Mouse (Mus musculus): ENCODE results near the gene Kif9. TPM values are rescaled to one million over a fixed set of nuclear protein-coding genes. Genes with fewer than 3 reads are reported as not detected.
A peak's percentile ranks its signal among the peaks of the same experiment; 100 is the strongest.

Gene Kif9
- total RNA-seq, 2 experiments from 2014 or later: 0.26 TPM; not detected in 1

DNA sequence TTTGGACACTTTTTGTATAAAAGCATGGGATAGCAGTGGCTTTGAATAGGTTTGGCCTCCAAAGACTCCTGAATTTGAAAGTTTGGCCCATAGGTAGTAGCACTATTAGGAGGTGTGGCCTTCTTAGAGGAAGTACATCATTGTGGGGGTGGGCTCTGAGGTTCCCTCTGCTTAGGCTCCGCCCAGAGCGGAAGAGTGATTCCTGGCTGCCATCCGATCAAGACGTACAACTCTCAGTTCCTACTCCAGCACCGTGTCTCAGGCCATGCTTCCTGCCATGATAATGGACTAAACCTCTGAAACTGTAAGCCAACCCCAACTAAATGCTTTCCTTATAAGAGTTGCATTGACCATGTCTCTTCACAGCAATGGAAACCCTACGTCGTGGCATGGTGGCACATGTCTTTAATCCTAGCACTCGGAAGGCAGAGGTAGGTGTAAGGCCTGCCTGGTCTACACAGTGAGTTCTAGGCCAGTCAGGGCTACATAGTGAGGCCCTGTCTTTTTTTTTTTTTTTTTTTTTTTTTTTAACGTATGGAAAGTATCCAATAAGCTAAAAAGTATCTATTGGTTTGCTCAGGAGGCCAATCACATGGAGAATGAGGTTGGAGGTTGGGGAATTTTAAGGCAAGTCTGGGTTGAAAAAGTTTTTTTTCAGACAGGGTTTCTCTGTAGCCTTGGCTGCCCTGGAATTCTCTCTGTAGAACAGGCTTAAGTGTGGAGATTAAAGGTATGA is 52.4 kb downstream of the Kif9 start:
- no peak for DNase-seq

DNA sequence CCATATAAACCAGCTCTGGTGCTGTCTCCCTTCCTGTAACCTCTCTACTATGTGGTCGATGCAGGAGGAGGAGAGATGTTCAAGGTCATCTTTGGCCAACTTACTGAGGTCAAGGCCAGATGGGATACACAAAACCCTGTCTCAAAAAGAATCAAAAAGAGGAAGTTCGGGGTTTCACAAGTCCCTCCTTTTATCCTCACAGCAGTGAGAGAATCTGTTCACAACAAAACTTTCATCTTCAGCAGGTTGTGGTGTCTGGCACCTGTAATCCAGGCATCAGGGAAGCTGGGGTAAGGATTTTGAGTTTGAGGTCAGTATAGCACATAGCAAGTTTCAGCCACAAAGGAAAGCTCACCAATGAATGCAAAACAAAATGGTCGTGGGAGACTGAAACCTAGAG is 53.9 kb downstream of the Kif9 start:
- no peak for DNase-seq

DNA sequence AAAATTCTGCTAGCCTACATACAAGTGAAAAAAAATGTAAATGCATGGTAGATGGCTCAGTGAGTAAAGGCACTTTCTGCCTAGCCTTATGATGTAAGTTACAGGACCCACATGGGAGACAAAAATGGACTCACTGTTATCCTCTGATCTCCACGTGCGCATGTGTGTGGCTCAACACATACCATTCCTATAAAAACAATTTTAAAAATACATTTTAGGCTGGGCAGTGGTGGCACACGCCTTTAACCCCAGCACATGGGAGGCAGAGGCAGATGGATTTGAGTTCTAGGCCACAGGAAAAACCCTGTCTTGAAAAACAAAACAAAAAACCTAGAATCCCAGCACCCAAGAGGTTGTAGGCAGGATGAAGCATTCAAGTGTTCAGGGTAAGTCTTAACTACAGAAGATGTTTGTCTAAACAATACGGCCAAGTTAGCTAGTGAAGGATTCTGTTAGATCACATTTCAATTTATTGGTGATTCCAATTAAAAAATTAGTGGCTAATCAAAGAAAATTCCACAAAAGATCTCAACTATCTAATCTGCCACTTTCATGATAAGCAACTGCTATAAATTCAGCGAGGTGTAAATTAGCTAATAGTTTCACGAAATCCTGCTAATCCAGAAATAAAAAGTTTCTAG is 54.5 kb downstream of the Kif9 start:
- no peak for DNase-seq

DNA sequence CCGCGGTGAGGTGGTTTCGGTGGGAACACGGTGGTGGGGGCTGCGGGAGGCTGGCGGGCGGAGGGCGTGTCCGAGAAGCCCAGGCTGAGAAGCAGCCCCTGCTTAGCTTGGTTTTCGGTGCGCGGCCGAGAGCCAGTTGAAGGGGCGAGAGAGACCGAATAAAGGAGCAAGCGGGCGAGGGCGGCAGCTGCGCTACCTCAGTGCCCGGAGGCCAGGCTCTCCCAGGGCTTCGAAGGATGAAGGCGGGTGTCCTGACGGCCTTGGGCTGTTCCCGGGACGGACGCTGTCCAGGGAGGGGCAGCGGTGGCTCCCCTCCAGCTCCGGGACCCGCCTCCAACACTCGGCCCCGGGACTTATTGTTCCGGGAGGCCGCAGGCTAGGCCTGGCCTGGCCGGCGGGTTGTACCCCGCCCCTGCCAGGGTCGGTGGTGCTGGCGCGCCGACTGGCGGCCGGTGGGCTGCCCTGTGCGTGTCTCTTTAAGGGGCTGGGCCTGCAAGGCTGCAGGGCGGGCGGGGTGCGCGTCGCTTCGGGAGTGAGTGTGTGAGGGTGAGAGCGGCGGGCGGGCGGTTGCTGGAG is 55.2 kb downstream of the Kif9 start:
- DNase-seq: peak; percentile 97

DNA sequence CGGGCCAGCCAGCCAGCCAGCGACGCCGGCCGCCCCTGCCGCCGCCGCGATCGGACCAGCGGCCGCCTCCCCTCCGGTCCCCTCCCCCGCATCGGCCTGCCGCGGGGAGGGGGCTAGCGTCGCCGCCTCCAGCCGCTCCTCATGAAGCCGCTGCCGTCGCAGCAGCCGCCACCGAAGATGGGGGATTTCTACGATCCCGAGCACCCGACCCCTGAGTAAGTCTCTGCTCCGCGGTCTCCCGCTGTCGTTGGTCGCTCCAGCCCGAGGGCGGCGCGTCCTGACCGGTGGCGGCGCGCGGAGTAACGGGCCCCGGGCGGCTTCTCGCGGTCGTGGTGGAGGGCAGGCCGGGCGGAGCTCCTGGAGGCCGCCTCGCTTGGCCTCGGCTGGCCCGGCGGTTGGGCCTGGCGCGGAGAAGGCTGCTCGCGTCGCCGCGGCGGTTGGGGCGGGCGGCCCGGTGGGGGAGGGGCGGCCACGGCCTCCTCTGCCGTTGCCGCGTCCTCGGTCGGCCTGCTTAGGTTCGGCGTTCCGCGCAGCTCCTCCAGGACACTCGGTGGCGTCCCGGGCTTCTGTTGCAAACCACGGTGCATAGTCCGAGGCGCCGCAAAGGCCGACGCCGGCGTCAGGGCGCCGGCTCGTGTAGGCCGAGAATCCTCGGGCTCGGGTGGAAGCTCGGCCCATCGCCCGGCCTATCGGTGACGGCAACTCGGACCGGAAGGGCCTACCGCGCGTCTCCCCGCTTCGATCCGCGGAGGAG is 56.0 kb downstream of the Kif9 start, which contains the start of gene Setd2:
TSS of gene Setd2 (plus strand) at position 60 of the 754 bp plus-strand sequence.
- peak; percentile 79 for DNase-seq

DNA sequence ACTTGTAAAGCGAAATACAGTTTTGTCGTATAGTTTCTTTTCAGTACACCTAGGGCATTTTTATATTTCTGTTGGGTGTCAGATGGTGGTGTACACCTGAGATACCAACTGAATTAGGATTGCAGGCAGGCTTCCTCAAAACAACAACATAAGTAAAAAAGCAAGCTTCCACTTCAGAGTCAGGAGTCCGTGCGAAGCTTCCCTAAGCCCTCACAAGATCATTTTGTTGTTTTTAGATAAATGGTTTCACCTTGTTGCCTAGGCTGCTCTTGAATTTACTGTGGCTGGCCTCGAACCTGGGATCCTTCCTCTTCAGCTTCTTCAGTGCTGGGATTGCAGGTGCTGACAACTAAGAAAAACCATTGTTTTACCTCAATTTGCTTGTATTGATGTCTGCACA is 56.9 kb downstream of the Kif9 start:
- DNase-seq: no peak

DNA sequence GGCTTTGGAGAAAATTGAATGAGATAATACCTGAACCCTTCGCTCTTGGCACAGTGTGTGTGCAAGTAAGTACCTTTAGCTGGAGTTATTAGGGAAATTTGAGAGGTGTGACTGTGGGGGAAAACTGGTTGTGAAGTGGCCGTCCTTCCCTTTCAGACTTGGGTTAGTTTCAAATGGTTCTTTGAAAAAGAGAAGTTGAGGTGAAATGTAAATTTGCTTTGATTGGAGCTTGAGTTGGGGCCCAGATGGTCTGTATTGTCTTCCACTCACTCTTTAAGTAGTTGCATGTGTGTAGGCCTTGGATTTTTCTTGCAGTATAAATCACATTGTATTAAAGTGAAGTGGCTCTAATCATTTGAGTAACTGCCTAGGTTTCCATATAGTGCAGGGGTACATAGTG is 58.4 kb downstream of the Kif9 start:
- no peak for DNase-seq

DNA sequence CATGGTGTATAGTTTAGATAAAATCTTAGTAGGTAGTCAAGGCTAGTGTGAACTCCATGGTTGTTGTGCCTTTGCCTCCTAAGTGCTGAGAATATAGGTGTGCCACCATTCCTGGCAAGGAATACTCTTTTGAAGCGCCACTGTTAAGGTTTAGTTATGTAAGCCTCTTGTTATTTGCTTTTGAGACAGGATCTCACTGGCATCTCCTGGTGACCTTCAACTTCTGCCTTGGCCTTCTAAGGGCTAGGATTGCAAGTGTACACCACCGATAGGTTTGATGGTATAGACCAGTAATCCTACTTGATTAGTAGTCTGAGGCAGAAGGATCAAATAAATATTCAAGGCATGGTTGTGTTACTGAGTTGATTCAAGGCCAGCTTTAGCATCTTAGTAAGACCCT is 59.9 kb downstream of the Kif9 start:
- no peak for DNase-seq

DNA sequence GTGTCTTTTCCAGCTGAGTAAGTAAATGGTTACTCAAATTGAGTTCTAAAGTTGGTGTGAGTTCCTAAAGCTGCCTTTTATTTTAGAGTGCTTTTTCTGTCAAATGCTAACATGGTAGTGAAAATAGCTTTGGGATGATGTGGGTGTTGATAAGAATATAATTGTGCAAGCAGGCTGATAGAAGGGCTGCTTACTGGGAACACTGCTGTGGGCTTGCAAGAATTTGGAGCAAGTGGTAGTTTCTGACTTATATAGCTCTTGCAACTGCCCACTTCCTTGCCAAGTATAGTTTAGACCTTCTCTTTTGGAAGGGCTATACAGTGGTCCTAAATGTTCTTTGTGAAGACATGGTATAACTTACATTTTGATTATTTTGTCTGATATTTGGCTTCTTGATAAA is 61.8 kb downstream of the Kif9 start:
- no peak for DNase-seq

DNA sequence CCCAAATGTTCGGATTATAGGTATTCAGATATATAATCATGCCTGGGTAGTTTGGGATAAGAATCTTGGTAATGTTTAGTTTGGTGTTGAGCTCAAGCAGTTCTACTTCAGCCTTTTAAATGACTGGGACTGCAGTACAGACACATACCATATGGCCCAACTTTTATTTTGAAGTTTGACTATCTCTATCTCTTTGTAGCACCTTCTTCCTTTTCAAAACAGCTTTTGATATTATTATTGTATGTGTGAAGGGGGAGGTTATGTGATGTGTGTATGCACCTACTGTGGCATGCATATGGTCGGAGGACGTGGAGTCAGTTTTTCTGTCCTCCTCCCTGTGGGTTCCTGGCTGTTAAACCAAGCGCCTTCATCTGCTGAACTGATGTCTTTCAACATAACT is 65.2 kb downstream of the Kif9 start:
- no peak for DNase-seq

DNA sequence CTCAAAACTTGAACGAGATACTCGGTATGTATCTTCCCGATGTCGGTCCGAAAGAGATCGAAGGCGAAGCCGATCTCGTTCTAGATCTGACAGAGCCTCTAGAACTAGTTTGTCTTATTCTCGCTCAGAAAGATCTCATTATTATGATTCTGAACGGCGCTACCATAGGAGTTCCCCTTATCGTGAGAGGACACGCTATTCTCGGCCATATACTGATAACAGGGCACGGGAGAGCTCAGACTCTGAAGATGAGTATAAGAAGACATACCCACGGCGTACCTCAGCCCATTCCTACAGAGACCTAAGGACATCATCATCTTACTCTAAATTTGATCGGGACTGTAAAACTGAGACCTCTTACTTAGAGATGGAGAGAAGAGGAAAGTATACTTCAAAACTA is 71.5 kb downstream of the Kif9 start:
- no peak for DNase-seq

DNA sequence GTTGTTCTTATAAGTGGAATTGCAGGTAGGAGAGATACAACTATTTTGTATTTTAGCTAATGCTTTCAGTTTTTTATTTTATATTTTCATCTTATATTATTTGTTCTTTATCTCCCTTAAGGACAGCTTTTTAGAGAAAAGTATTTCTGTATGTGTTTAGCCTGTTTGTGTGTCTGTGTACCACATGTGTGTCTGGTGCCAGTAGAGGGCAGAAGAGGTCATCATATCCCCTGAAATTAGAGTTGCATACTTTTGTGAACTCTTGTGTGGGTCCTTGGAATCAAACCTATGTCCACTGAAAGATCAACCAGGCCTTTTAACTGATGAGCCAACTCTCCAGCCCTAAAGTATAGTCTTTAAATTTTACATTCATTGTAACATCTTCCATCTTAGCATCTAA is 91.6 kb downstream of the Kif9 start:
- no peak for DNase-seq

Other genes with a start within 250 kb of the Kif9 start
- under 1 TPM; 0.19 to 0.31 TPM for gene Cspg5, start 233.2 kb upstream of the Kif9 start, total RNA-seq (2021)
- 1 to 10 TPM; 2.4 to 2.6 TPM for gene Elp6, start 171.8 kb upstream of the Kif9 start, total RNA-seq (2021)
- gene Scap, start 143.7 kb upstream of the Kif9 start, total RNA-seq (2021): 10 to 100 TPM; 17.0 to 21.5 TPM
- gene Ptpn23, start 68.7 kb upstream of the Kif9 start, total RNA-seq (2021): 1 to 10 TPM; 6.9 to 8.1 TPM
- not detected for gene Ngp, start 57.2 kb upstream of the Kif9 start, total RNA-seq (2021)
- gene Klhl18, start 264 bp upstream of the Kif9 start, total RNA-seq (2021): 1 to 10 TPM; 7.5 to 9.4 TPM
- gene Setd2, start 55.6 kb downstream of the Kif9 start, total RNA-seq (2021): 10 to 100 TPM; 25.7 to 28.2 TPM
- under 1 TPM; 0.80 to 0.87 TPM for gene Nradd, start 147.5 kb downstream of the Kif9 start, total RNA-seq (2021)
- gene Nbeal2, start 177.2 kb downstream of the Kif9 start, total RNA-seq (2021): 1 to 10 TPM; 2.9 to 3.2 TPM
- gene Ccdc12, start 179.5 kb downstream of the Kif9 start, total RNA-seq (2021): 10 to 100 TPM; 46.9 to 47.1 TPM

Data from gastrocnemius, postnatal 25 days (tissue).